Mouse (Mus musculus) v-Abl transformed pro-B cells (cell line): Measurements from ENCODE around the gene Cfb.

Experiments
- in situ Hi-C, 2 experiments: fragments of 400-800 bp; cut with MboI; formaldehyde crosslinking; loops; one replicate each; pipeline ENCODE4 v1.15.1; 2025; ENCODE audit not compliant: unreplicated experiment in 2 of 2

Gene Cfb

DNA sequence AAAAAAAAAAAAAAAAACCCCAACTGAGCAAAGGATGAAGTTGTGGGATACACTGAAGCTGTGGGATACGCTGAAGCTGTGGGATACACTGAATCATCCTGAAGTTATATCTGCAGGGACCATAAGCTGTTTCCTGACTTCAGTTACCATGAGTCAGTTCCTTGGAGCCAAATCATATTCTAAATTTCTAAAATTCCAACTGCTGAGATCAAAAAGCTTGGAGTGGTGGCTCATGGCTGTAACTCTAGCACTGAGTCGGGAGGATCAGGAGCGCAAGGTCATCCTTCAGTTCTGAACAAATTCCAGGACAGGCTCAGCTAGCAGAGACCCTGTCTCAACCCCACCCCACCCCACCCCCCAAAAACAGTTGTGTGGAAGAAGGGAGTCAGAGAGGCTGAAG, 23.3 kb upstream of the Cfb start:
- in situ Hi-C loops = no loop called here

- in situ Hi-C loops = no loop called here
Observed at GRCm38 (mm10) chr17:34884704-34885103, 22.4 kb upstream of the Cfb start.

DNA sequence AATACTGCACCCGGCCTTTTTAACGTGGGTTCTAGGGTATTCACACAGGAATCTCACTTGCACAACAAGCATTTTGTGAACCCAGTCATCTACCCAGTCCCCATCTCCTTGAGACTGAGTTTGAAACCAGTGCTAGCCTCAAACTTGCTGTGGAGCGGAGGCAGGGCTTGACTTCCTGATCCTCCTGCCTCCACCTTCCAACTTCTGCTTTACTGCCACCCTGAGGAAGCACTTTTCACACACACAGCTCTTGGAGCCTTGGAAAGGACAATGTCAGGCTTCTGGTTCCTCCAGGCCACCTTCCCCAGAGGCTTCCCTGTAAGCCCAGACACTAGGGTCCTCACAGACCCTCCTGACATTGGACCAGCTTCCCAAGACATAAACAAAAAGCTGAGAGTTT, 21.0 kb upstream of the Cfb start:
- in situ Hi-C loops = no loop called here

DNA sequence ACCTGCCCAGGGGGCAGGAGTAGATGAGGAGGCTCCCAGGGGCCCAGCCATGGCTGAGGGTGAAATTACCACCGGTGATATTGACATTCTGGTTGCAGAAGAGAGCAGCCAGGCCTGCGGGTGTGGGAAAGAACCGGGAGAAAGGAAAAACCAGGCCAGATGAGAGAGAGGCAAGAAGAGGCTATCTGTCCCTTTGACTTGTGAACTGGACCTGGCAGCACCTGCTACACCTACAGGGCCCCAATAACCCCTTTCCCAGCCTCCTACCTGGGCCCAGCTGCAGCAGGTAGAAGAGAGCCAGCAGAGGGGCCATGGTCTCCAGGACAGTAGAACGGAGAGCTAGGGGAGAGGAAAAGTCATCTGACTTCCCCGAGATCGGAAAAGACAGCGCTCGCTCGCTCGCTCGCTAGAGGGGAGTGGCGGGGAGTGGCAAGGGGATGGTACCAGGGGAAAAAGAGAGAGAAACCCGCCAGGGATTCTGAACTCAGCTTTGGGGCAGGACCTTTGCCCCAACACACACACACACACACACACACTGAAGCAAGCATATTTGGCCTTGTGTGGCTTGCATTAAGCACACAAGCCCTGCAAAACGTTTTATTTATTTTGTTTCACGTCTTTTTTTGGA, 19.5 kb upstream of the Cfb start, which contains the start of gene Gm20547:
Gm20547 (minus strand) TSS at position 360 of the 628 bp plus-strand sequence.
- in situ Hi-C loops = no loop called here

- in situ Hi-C loops = no loop called here
Observed at GRCm38 (mm10) chr17:34881166-34881565, 18.8 kb upstream of the Cfb start.

DNA sequence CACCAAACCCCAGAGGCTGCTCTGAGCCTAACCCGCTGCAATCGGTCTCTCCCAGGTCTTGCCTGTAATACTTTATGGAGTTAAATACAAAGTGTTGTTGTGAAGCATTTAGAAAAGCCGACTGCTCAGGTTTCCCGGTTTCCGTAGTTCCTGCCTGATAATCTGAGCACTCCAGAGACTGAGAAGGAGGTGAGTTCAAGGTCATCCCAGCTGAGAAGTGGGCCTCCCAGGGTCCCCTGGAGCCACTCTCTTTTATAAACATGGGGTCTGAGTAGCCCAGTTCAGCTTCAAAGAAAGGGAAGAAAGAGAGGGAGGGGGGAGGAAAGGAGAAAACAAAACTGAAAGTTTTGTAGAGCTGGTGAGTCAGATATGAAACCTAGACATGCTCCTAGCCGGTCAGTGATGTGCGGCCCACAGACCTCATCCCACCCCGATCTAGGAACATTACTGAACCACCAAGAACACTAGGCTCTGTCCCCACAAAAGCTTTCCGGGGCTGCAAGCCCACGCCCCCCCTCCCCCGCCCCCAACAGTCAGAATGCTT, 17.1 kb upstream of the Cfb start, which contains the start of gene Zbtb12:
Zbtb12 (plus strand) TSS at position 148 of the 544 bp plus-strand sequence.
- in situ Hi-C loops = no loop called here

DNA sequence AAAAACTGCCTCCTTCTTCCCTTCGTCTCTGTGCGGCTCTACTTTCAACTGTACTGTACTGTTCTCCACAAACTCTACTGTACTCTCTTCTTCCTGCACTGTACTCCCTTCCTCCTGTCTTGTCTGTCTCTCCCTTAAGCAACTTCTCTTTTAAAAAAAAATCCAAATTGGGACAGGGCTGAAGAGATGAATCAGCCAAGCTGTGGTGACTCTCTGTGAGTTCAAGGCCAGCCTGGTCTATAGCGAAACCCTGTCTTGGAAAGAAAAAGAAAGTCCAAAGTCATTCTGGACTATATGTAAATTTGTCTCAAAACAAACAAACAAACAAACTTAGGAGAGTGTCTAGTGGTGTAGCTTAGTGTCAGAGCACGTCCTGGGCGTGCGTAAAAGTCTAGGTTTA, 12.0 kb upstream of the Cfb start:
- in situ Hi-C loops = loop anchor here in 1 of 2 experiments (25.0 kb wide), 1 partner anchor 213 kb away; the partner anchor contains the start of genes Abhd16a, Ly6g6d, Ly6g6e and Ly6g6f

DNA sequence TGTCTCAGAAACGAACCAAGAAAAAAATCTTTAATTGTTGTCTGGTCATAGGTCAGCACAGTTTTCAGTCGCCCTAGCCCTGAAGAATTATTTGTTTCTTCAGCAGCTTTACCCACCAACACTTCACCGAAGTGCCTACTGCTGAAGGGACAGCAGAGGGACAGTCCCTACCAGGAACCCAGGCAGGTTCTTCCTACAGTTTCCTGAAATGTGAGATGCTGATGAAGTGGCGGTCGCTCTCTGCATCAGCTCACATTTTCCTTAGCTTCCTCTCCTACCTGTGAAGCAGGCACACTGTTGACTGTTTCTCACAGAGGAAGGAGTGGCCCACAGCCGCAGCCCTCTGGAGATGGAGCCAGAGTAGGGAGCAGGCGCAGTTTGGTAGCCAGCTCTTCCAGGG, 3.7 kb upstream of the Cfb start:
- in situ Hi-C loops = loop anchor here in 1 of 2 experiments (25.0 kb wide), 1 partner anchor 221 kb away; the partner anchor contains the start of genes Abhd16a, Ly6g6d, Ly6g6e and Ly6g6f

DNA sequence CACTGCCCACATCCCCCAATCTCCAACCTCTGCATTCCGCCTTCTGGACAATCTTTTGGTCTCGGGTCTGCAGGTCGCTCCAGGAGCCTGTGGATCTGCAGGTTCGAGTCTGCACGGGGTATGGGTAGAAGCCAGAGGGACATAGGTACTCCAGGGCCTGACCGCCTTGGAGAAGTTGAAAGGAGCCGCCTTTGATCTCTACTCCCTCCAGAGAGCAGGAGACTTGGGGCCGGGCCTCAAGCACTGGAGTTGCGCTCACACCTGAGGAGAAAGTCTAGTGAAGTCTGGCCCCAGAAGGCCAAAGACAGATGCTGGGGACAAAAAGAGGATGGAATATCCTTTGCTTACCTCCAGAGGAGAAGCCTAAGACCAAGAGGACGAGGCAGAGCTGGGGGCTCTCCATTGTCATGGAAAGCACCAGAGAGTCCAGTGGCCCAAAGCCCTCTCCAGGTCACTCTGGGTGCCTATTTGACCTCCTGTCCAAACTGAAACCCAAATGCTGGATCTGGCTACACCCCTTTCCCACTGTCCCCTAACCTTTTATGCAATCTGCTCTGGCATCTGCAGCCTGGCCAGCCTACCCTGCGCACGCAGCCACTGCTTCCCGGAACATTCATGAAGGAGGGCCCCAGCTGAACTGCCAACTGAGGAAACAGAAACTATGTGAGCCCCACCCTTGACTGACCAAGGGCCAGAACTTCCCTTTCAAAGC, 458 bp downstream of the Cfb start:
- in situ Hi-C loops = loop anchor here in 1 of 2 experiments (25.0 kb wide), 1 partner anchor 225 kb away; the partner anchor contains the start of genes Abhd16a, Ly6g6d, Ly6g6e and Ly6g6f

GRCm38 (mm10) chr17:34860514-34860913, 1.8 kb downstream of the Cfb start:
- in situ Hi-C loops = loop anchor here in 1 of 2 experiments (25.0 kb wide), 1 partner anchor 227 kb away; the partner anchor contains the start of genes Abhd16a, Ly6g6d, Ly6g6e and Ly6g6f

GRCm38 (mm10) chr17:34858670-34859069, 3.6 kb downstream of the Cfb start:
- in situ Hi-C loops = loop anchor here (5.0 to 25.0 kb wide), 4 partner anchors 54 to 229 kb away; partner anchors contain the start of genes Slc44a4 (in 2 of the 2), Abhd16a (in 1 of the 2), Lsm2 (in 1 of the 2) and Ly6g6d (in 1 of the 2)

DNA sequence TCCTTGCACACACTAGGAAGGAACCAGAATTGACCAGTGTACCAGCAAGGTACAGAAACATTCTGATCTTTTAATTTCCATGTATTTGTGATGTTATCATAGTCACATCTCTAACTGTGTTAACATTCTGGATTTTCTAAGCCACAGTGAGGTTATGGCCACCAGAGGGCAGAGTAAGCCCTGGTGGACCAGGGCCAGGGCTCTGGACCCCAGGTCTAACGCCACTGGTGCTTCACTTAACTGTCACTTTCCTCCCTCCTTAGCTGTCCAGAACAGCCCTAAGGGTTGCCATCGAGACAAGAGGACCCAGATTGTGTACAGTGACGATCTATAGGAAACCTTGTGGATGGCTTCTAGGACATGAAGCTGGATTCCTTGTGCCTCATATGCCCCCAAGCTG, 6.5 kb downstream of the Cfb start:
- in situ Hi-C loops = loop anchor here (5.0 to 25.0 kb wide), 4 partner anchors 56 to 231 kb away; partner anchors contain the start of genes Slc44a4 (in 2 of the 2), Abhd16a (in 1 of the 2), Lsm2 (in 1 of the 2) and Ly6g6d (in 1 of the 2)

DNA sequence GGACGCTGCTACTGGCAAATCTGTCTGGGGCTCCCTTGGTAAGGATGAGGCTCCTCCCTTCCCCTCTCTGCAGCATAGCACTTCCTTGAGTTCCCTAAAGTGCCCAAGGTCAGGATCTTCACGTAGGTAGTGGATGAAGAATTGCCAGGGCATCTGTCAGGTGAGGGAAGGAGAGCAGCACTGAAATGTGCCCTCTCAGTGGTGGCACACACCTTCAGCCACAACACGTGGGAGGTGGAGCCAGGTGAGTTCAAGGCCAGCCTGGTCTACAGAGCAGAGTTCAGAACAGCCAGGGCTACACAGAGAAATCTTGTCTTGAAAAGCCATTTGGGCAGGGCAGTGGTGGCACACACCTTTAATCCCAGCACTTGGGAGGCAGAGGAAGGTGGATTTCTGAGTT, 7.6 kb downstream of the Cfb start:
- in situ Hi-C loops = loop anchor here (5.0 to 25.0 kb wide), 4 partner anchors 58 to 233 kb away; partner anchors contain the start of genes Slc44a4 (in 2 of the 2), Abhd16a (in 1 of the 2), Lsm2 (in 1 of the 2) and Ly6g6d (in 1 of the 2)

DNA sequence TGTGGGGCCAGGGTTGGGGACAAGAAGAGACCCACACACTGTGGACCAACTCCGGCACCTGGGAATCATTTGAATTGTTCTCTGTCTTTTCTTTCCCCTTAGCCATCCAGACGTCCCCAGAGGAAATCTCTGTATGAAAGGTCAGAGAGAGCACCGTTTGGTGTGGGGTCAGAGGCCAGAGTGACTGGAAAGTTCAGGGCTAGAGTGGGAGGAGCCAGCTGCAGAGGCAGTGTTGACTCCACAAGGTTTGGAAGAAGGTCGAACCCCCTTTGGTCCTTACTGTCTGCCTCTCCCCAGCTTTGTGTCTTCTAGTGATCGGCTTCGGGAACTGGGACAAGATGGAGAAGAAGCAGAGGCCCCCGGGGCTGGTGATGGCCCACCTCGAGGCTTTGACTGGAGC, 8.8 kb downstream of the Cfb start:
- in situ Hi-C loops = loop anchor here (10.0 to 25.0 kb wide), 2 partner anchors 131 to 234 kb away; partner anchors contain the start of genes Abhd16a (in 1 of the 2), Lsm2 (in 1 of the 2), Ly6g6d (in 1 of the 2) and Ly6g6e (in 1 of the 2)

DNA sequence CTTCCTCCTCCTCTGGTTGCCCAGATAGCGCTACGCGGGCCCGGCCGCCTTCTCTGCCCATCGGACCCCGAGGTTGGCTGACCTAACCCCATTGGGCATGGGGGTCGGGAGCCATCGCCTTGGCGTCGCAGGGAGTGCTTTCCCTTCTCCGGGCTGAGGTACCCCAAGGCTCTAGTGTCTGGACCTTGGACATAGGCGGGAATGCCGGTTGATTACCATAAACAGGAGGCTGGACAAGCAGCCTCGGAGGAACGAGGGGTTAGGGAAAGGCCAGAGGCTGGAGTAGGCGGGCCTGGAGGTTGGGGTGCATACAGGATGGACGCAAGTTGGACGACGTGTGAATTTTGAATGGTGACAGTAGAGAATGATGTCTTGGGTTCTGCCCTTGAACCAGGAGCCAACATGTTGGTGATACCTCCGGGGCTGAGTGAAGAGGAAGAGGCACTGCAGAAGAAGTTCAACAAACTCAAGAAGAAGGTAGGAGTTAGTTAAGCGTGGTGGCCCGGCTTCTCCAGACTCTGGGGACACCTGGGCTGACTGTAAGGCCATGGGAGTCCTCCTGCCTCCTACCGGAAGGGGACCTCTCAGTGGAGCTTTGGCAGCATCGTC, 11.7 kb downstream of the Cfb start:
- in situ Hi-C loops = loop anchor here (10.0 to 25.0 kb wide), 2 partner anchors 134 to 237 kb away; partner anchors contain the start of genes Abhd16a (in 1 of the 2), Lsm2 (in 1 of the 2), Ly6g6d (in 1 of the 2) and Ly6g6e (in 1 of the 2)

- in situ Hi-C loops = loop anchor here (10.0 to 25.0 kb wide), 2 partner anchors 135 to 237 kb away; partner anchors contain the start of genes Abhd16a (in 1 of the 2), Lsm2 (in 1 of the 2), Ly6g6d (in 1 of the 2) and Ly6g6e (in 1 of the 2)
Observed at GRCm38 (mm10) chr17:34849722-34850516, 12.4 kb downstream of the Cfb start, which contains the start of the genes Skiv2l and Nelfe. Skiv2l (minus strand) TSS chr17:34850210. Nelfe (plus strand) TSS chr17:34850391.

DNA sequence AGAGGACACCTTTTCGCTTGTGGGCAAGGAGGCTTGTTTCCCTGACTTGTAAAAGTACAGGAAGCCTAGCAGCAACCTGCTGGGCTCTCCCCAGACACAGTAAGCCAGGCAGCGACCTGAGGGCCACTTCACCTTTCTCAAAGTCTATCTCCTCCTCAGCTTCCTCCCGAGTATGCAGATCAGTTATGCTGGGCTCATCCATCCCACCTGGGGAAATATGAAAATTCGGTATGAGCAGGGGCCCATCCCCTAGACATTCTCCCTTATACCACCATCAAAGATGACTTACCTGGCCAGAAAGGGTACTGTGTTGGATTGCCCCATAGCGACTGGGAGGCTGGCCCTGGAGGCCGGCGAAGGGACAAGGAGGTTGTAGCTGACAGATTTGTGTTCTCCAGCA, 14.7 kb downstream of the Cfb start:
- in situ Hi-C loops = no loop called here

- in situ Hi-C loops = no loop called here
Observed at GRCm38 (mm10) chr17:34847192-34847591, 15.1 kb downstream of the Cfb start.

DNA sequence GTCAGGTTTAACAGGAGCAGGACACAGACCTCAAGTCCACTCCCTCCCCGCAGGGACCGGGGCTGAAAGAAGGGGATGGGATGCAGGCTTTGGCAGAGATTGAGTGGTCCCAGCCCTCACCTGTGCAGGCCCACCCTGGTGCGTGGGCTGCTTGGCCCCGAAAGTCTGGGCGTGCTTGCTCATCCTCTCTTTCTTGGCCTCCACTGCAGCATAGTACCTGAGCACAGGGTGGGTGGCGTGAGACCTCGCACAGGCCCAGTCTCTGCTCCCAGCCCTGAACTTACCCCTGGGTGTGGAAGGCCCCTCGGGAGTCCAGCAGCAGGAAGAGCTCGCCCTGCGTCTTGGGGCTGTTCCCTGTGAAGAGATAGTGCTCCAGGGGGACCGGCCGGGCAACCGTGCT, 17.4 kb downstream of the Cfb start:
- in situ Hi-C loops = no loop called here
